Mouse (Mus musculus) adrenal gland, postnatal 25 days (tissue): ENCODE measurements around the gene Atp6v1g2. TPM values are rescaled to one million over a fixed set of nuclear protein-coding genes. Genes with fewer than 3 reads are reported as not detected.

Experiments
- microRNA-seq, 2 experiments: library from miRNA; unstranded; fragments of <30 nt; microRNA quantifications; one replicate each; pipeline ENCODE4 v1.2.0; 2021
- total RNA-seq: library from RNA; stranded (reverse); gene quantifications from 2 replicates; pipeline ENCODE4 v1.2.3, GENCODE M21; 2021

The Atp6v1g2 gene
- total RNA-seq, 1 experiment from 2014 or later = 8.0 TPM

Small RNA genes within 50 kb of the gene (microRNA-seq; reads per million reads assigned to microRNA genes)
- 0 reads per million in 2 experiments for gene Mir6973a
- 0 reads per million in 2 experiments for gene Mir6974
- gene Mir6975 = 0 reads per million in 2 experiments
- gene Mir8094 = 0 reads per million in 2 experiments

Other genes starting within 250 kb of the Atp6v1g2 start
- 62.4 and 64.8 TPM in 2 replicates for gene Vars, start 232.7 kb upstream of the Atp6v1g2 start, total RNA-seq
- gene Vwa7, start 217.1 kb upstream of the Atp6v1g2 start, total RNA-seq = 0.57 and 0.97 TPM in 2 replicates
- gene Sapcd1, start 205.6 kb upstream of the Atp6v1g2 start, total RNA-seq = 0.61 TPM in 1 of 2 replicates, not detected in the other
- 1.3 and 1.6 TPM in 2 replicates for gene Msh5, start 186.9 kb upstream of the Atp6v1g2 start, total RNA-seq
- 79.7 and 90.5 TPM in 2 replicates for gene Clic1, start 183.7 kb upstream of the Atp6v1g2 start, total RNA-seq
- 14.2 and 17.8 TPM in 2 replicates for gene Ddah2, start 174.6 kb upstream of the Atp6v1g2 start, total RNA-seq
- gene Ly6g6c, start 168.3 kb upstream of the Atp6v1g2 start, total RNA-seq = not detected in 2 replicates
- 0.24 TPM in 1 of 2 replicates, not detected in the other for gene Mpig6b, start 167.5 kb upstream of the Atp6v1g2 start, total RNA-seq
- gene Ly6g6e, start 156.8 kb upstream of the Atp6v1g2 start, total RNA-seq = not detected in 2 replicates
- gene Ly6g6d, start 155.6 kb upstream of the Atp6v1g2 start, total RNA-seq = 1.5 and 2.0 TPM in 2 replicates
- gene Ly6g6f, start 148.1 kb upstream of the Atp6v1g2 start, total RNA-seq = not detected in 2 replicates
- gene Abhd16a, start 144.4 kb upstream of the Atp6v1g2 start, total RNA-seq = 67.1 and 84.9 TPM in 2 replicates
- not detected in 2 replicates for gene Ly6g5c, start 125.4 kb upstream of the Atp6v1g2 start, total RNA-seq
- gene Ly6g5b, start 118.2 kb upstream of the Atp6v1g2 start, total RNA-seq = 0.30 and 0.81 TPM in 2 replicates
- 19.0 and 19.4 TPM in 2 replicates for gene Gpank1, start 112.2 kb upstream of the Atp6v1g2 start, total RNA-seq
- 201 and 272 TPM in 2 replicates for gene Csnk2b, start 111.6 kb upstream of the Atp6v1g2 start, total RNA-seq
- gene D17H6S53E, start 107.3 kb upstream of the Atp6v1g2 start, total RNA-seq = 23.0 and 29.7 TPM in 2 replicates
- gene Apom, start 101.6 kb upstream of the Atp6v1g2 start, total RNA-seq = 2.9 TPM in 1 of 2 replicates, not detected in the other
- gene Bag6, start 98.5 kb upstream of the Atp6v1g2 start, total RNA-seq = 403 and 461 TPM in 2 replicates
- gene Prrc2a, start 68.8 kb upstream of the Atp6v1g2 start, total RNA-seq = 268 and 310 TPM in 2 replicates
- gene Aif1, start 57.6 kb upstream of the Atp6v1g2 start, total RNA-seq = 2.3 and 3.0 TPM in 2 replicates
- gene Lst1, start 45.2 kb upstream of the Atp6v1g2 start, total RNA-seq = 5.2 TPM in 1 of 2 replicates, not detected in the other
- 2.8 and 8.5 TPM in 2 replicates for gene Ltb, start 39.2 kb upstream of the Atp6v1g2 start, total RNA-seq
- gene Tnf, start 31.7 kb upstream of the Atp6v1g2 start, total RNA-seq = 0.58 and 0.76 TPM in 2 replicates
- 0.30 TPM in 1 of 2 replicates, not detected in the other for gene Lta, start 28.3 kb upstream of the Atp6v1g2 start, total RNA-seq
- not detected in 2 replicates for gene Gm16181, start 12.8 kb upstream of the Atp6v1g2 start, total RNA-seq
- gene Nfkbil1, start 2.1 kb downstream of the Atp6v1g2 start, total RNA-seq = 18.3 and 24.1 TPM in 2 replicates
- 237 and 249 TPM in 2 replicates for gene Ddx39b, start 8.1 kb downstream of the Atp6v1g2 start, total RNA-seq
- gene H2-D1, start 29.1 kb downstream of the Atp6v1g2 start, total RNA-seq = 86.1 and 109 TPM in 2 replicates
- gene H2-Q1, start 86.7 kb downstream of the Atp6v1g2 start, total RNA-seq = 0.90 and 2.0 TPM in 2 replicates
- 1.1 TPM in 1 of 2 replicates, not detected in the other for gene H2-Q2, start 108.6 kb downstream of the Atp6v1g2 start, total RNA-seq
- 16.5 and 20.9 TPM in 2 replicates for gene H2-Q4, start 146.0 kb downstream of the Atp6v1g2 start, total RNA-seq
- 2.1 TPM in 1 of 2 replicates, not detected in the other for gene H2-Q6, start 191.2 kb downstream of the Atp6v1g2 start, total RNA-seq
- 1.6 and 1.8 TPM in 2 replicates for gene H2-Q7, start 205.5 kb downstream of the Atp6v1g2 start, total RNA-seq
- gene H2-Q10, start 236.4 kb downstream of the Atp6v1g2 start, total RNA-seq = 2.3 and 14.7 TPM in 2 replicates